ENCODE assay signal across 8 mouse cellular contexts in the genomic region with DNA sequence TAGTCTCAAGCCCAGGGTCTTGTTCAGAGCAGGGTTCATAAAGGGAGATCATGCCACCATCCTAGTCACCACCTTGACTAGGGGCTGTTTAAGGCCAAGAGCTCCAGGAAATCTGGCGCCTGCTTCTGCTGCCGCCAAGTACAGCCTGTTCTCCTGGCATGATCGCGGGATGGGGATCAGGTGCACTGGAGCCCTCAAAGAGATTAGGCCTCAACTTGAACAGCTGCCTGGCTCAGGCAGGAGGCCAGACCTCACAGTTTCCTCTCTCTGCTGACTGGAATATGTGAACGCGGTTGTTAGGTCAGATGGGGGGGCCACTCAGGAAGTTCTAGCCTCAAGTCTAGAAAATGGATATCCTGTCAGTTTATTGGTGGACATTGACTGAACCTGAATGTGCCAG. TPM values are rescaled to one million over a fixed set of nuclear protein-coding genes. Genes with fewer than 3 reads are reported as not detected.
DNase-seq lines count a peak whose midpoint lies in the region; ATAC-seq lines count a peak whose summit lies in the region.

No protein-coding gene starts in this region.

- no peak overlapping the region for H3K4me3 ChIP-seq in neural tube, embryonic 13.5 days
- H3K4me3 ChIP-seq in lung, embryonic 16.5 days (ENCODE audit: low read length): no peak overlapping the region

- H3K9ac ChIP-seq in neural tube, embryonic 13.5 days: no peak overlapping the region
- no peak overlapping the region for H3K9ac ChIP-seq in lung, embryonic 16.5 days (ENCODE audit: low read length)

- ATAC-seq in neural tube, embryonic 13.5 days (ENCODE audit: low read depth): no peak
- ATAC-seq in granulocyte monocyte progenitor cell, adult 5-6 weeks (replicated peaks; ENCODE audit: poor library complexity, severe bottlenecking): peak; percentile 55
- ATAC-seq in lung, embryonic 16.5 days (ENCODE audit: low read depth): peak; percentile 28; the same call in 1 of the 2 replicates

- H3K27ac ChIP-seq in neural tube, embryonic 13.5 days (replicated peaks): 0 out of 2 replicates have a peak overlapping the region, but pooled peaks have one; percentile 9
- no peak overlapping the region for H3K27ac ChIP-seq in lung, embryonic 16.5 days (ENCODE audit: low read length)

- H3K4me1 ChIP-seq in neural tube, embryonic 13.5 days (replicated peaks): no peaks in the 10 kb centered on the region
- H3K4me1 ChIP-seq in lung, embryonic 16.5 days (replicated peaks; ENCODE audit: control insufficient read depth, insufficient read depth, low read length): peaks cover 6% of the 10 kb centered on the region

- H3K9me3 ChIP-seq in neural tube, embryonic 13.5 days: no peaks in the 10 kb centered on the region
- no peaks in the 10 kb centered on the region for H3K9me3 ChIP-seq in lung, embryonic 16.5 days (ENCODE audit: control insufficient read depth, low read length)

- H3K27me3 ChIP-seq in neural tube, embryonic 13.5 days: no peaks in the 10 kb centered on the region
- no peaks in the 10 kb centered on the region for H3K27me3 ChIP-seq in lung, embryonic 16.5 days (ENCODE audit: control insufficient read depth, insufficient read depth, low read depth, low read length)

- 57% methylated on average over 6 of the region's 6 CpGs for WGBS in neural tube, embryonic 13.5 days
- 47% methylated on average over 6 of the region's 6 CpGs for WGBS in lung, embryonic 16.5 days

- peaks cover 17% of the 10 kb centered on the region for H3K36me3 ChIP-seq in neural tube, embryonic 13.5 days
- no peaks in the 10 kb centered on the region for H3K36me3 ChIP-seq in lung, embryonic 16.5 days (ENCODE audit: control insufficient read depth, insufficient read depth, low read length)

- peak; percentile 66 for DNase-seq in adrenal gland, postnatal 10 days
- DNase-seq in adrenal gland, adult 8-10 months: no peak
- DNase-seq in neural tube, embryonic 10.5 days (ENCODE audit: extremely low spot score, low spot score): no peak
- no peak for DNase-seq in right cerebral cortex, postnatal 25 days
- no peak for DNase-seq in frontal cortex, postnatal 36 days (ENCODE audit: low spot score in 2 of 2)

- H3K4me2 ChIP-seq in neural tube, embryonic 13.5 days: no peak overlapping the region
- no peak overlapping the region for H3K4me2 ChIP-seq in lung, embryonic 16.5 days (ENCODE audit: low read depth, low read length)

RNA-seq across cellular contexts. Expression of a gene that starts 14.6 kb away (rescaled TPM):
- total RNA-seq in adrenal gland, postnatal 10 days (2021): 10 to 100 TPM; 24.1 to 33.5 TPM
- total RNA-seq in adrenal gland, adult 8-10 months (2022): 10 to 100 TPM; 11.6 to 19.6 (median 17.9) TPM
- 13.0 and 15.0 TPM in 2 replicates for polyA plus RNA-seq in neural tube, embryonic 13.5 days (2015; fragmentation: Nextera tagmentation; extraction: Ambion mirVana)
- 12.0 and 32.9 TPM in 2 replicates for total RNA-seq in granulocyte monocyte progenitor cell, adult 5-6 weeks (2014; fragmentation: Nextera tagmentation)
- 6.0 and 11.3 TPM in 2 replicates for total RNA-seq in granulocyte monocyte progenitor cell, adult 5-6 weeks (2017)
- 11.5 and 12.4 TPM in 2 replicates for polyA plus RNA-seq in lung, embryonic 16.5 days (2015; fragmentation: Nextera tagmentation; extraction: Ambion mirVana)

RNA-seq across cellular contexts. Expression of a gene that starts 16.8 kb away (rescaled TPM):
- total RNA-seq in adrenal gland, postnatal 10 days (2021): 10 to 100 TPM in 1 of 2 experiments, 1 to 10 TPM in 1; 4.0 to 10.9 TPM
- 1 to 10 TPM; 1.0 to 1.6 (median 1.3) TPM for total RNA-seq in adrenal gland, adult 8-10 months (2022)
- polyA plus RNA-seq in neural tube, embryonic 13.5 days (2015; fragmentation: Nextera tagmentation; extraction: Ambion mirVana): 6.4 and 6.5 TPM in 2 replicates
- total RNA-seq in granulocyte monocyte progenitor cell, adult 5-6 weeks (2014; fragmentation: Nextera tagmentation): not detected in 2 replicates
- not detected in 2 replicates for total RNA-seq in granulocyte monocyte progenitor cell, adult 5-6 weeks (2017)
- 0.83 and 0.85 TPM in 2 replicates for polyA plus RNA-seq in lung, embryonic 16.5 days (2015; fragmentation: Nextera tagmentation; extraction: Ambion mirVana)

RNA-seq across cellular contexts. Expression of a gene that starts 27.7 kb away (rescaled TPM):
- total RNA-seq in adrenal gland, postnatal 10 days (2021): 10 to 100 TPM; 36.9 to 45.3 TPM
- 10 to 100 TPM in 1 of 4 experiments, 1 to 10 TPM in 3; 4.1 to 62.8 (median 6.5) TPM for total RNA-seq in adrenal gland, adult 8-10 months (2022)
- 8.7 and 9.2 TPM in 2 replicates for polyA plus RNA-seq in neural tube, embryonic 13.5 days (2015; fragmentation: Nextera tagmentation; extraction: Ambion mirVana)
- 0.24 and 18.2 TPM in 2 replicates for total RNA-seq in granulocyte monocyte progenitor cell, adult 5-6 weeks (2014; fragmentation: Nextera tagmentation)
- total RNA-seq in granulocyte monocyte progenitor cell, adult 5-6 weeks (2017): 0.09 and 0.36 TPM in 2 replicates
- polyA plus RNA-seq in lung, embryonic 16.5 days (2015; fragmentation: Nextera tagmentation; extraction: Ambion mirVana): 19.3 and 20.5 TPM in 2 replicates

RNA-seq across cellular contexts. Expression of a gene that starts 33.9 kb away (rescaled TPM):
- 10 to 100 TPM; 28.6 to 29.5 TPM for total RNA-seq in adrenal gland, postnatal 10 days (2021)
- total RNA-seq in adrenal gland, adult 8-10 months (2022): 10 to 100 TPM; 32.7 to 41.4 (median 34.9) TPM
- polyA plus RNA-seq in neural tube, embryonic 13.5 days (2015; fragmentation: Nextera tagmentation; extraction: Ambion mirVana): 1.8 and 2.4 TPM in 2 replicates
- 186 and 231 TPM in 2 replicates for total RNA-seq in granulocyte monocyte progenitor cell, adult 5-6 weeks (2014; fragmentation: Nextera tagmentation)
- total RNA-seq in granulocyte monocyte progenitor cell, adult 5-6 weeks (2017): 191 and 207 TPM in 2 replicates
- polyA plus RNA-seq in lung, embryonic 16.5 days (2015; fragmentation: Nextera tagmentation; extraction: Ambion mirVana): 17.8 and 20.6 TPM in 2 replicates
